Mouse (Mus musculus) limb, embryonic 15.5 days (tissue): ENCODE measurements around the gene Olfr395. TPM values are rescaled to one million over a fixed set of nuclear protein-coding genes. Genes with fewer than 3 reads are reported as not detected.
"Not testable (repeated sequence)": the region's sequence is repeated elsewhere in the genome, so short reads cannot be mapped to it uniquely, and the experiment has no call there.

ENCODE experiments used
- ATAC-seq: fragments of 200-750 bp; cut with Nextera tagmentation; 2 replicates; pipeline ENCODE4 v1.8.0; 2017; ENCODE audit warnings: low read depth, moderate TSS enrichment; ENCODE audit not compliant: insufficient number of reproducible peaks, low FRiP score, low TSS enrichment
- H3K27ac ChIP-seq: fragments of 300-500 bp; sonication (generic); 2 replicates; pipeline ENCODE4 v1.5.1; 2015; ENCODE audit warnings: moderate library complexity, mild to moderate bottlenecking, inconsistent platforms
- H3K27me3 ChIP-seq: fragments of 300-500 bp; sonication (generic); 2 replicates; pipeline ENCODE4 v1.6.1; 2015; ENCODE audit warnings: inconsistent platforms
- H3K36me3 ChIP-seq: fragments of 300-500 bp; sonication (generic); 2 replicates; pipeline ENCODE4 v1.6.1; 2015; ENCODE audit warnings: inconsistent platforms
- H3K4me1 ChIP-seq: fragments of 300-500 bp; sonication (generic); 2 replicates; pipeline ENCODE4 v1.6.1; 2015; ENCODE audit warnings: inconsistent platforms
- H3K4me2 ChIP-seq: fragments of 300-500 bp; sonication (generic); 2 replicates; pipeline ENCODE4 v1.6.1; 2015; ENCODE audit warnings: mild to moderate bottlenecking, inconsistent platforms
- H3K4me3 ChIP-seq: fragments of 300-500 bp; sonication (generic); 2 replicates; pipeline ENCODE4 v1.5.1; 2015; ENCODE audit warnings: mild to moderate bottlenecking, inconsistent platforms
- H3K9ac ChIP-seq: fragments of 300-500 bp; sonication (generic); 2 replicates; pipeline ENCODE4 v1.6.1; 2015; ENCODE audit warnings: inconsistent platforms
- H3K9me3 ChIP-seq: fragments of 300-500 bp; sonication (generic); 2 replicates; pipeline ENCODE4 v1.6.1; 2016; ENCODE audit warnings: inconsistent platforms
- WGBS: fragments of 180-500 bp; shearing (Covaris S2); methylation state at CpG from one replicate; pipeline ENCODE4 v1.1.7; 2015; 5-methylcytosine and 5-hydroxymethylcytosine counted together
- polyA plus RNA-seq: library from polyadenylated mRNA; unstranded; fragments of >200 nt; fragmentation: Nextera tagmentation; extraction: Ambion mirVana; gene quantifications from 2 replicates; pipeline ENCODE4 v1.2.1, GENCODE M21; 2015

Olfr395 gene
- polyA plus RNA-seq = not detected in 2 replicates

- H3K9me3 ChIP-seq, H3K27ac ChIP-seq, H3K36me3 ChIP-seq, H3K4me1 ChIP-seq, H3K4me3 ChIP-seq, H3K4me2 ChIP-seq, H3K9ac ChIP-seq, ATAC-seq, H3K27me3 ChIP-seq: not testable (repeated sequence)
- 76% methylated on average over 4 of the region's 4 CpGs for WGBS
Measured at GRCm38 (mm10) chr11:73909199-73909598, at the start of gene Olfr395. Gene Olfr395, minus strand, starts transcription at chr11:73909299.

DNA sequence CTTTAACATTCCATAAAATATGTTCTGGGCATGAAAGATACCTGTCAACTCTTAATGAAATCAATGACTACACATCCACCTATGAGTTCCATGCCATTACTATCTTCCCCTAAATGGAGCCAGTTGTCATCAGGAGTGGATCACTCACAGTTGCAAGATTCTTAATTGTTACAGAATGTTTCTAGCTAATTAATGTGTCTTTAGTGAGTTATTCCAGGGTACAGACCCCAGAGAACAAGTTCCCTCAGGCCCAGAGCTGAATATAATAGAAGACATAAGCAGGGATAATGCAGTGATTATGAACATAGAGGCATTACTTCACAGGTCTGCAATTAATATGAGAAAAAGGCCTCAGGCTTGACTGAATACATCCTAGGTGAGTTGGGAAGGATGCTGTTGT lies 27.3 kb upstream of the Olfr395 start, which contains the start of gene Olfr23:
Olfr23 (plus strand) TSS at position 301 of the 400 bp plus-strand sequence.
- no peak for ATAC-seq
- no peaks in the 10 kb centered on the region for H3K36me3 ChIP-seq
- no peaks in the 10 kb centered on the region for H3K4me1 ChIP-seq
- H3K27ac ChIP-seq = no peak within 1 kb of the TSS
- H3K4me2 ChIP-seq = no peak within 1 kb of the TSS
- H3K9me3 ChIP-seq = no peaks in the 10 kb centered on the region
- no peak within 1 kb of the TSS for H3K4me3 ChIP-seq
- no peaks in the 10 kb centered on the region for H3K27me3 ChIP-seq
- no peak within 1 kb of the TSS for H3K9ac ChIP-seq

DNA sequence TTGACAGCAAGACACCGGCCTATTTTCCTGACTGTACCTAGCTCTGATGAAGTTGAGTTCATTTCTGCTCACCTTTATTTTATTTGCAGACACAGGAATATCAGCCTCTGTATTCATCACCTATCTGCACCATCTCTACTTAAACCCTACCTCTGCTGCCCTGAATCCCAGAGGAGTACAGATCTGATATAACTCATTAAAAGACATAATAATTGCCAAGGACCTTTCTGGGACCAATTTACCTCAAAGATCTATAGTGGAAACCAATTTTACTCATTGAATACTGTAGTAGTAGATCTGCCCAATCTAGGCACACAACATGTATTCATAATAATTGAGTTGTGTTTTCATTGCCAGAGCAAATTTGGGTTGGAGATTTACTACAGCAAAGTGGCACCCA lies 18.4 kb downstream of the Olfr395 start, which contains the start of gene Olfr394:
Olfr394 (minus strand) TSS at position 101 of the 400 bp plus-strand sequence.
- ATAC-seq = no peak
- Histone ChIP-seq H3K9me3 (no peaks in the 10 kb centered on the region), H3K27me3 (no peaks in the 10 kb centered on the region), H3K9ac (no peak within 1 kb of the TSS), H3K36me3 (no peaks in the 10 kb centered on the region), H3K4me1 (no peaks in the 10 kb centered on the region), H3K4me3 (no peak within 1 kb of the TSS), H3K4me2 (no peak within 1 kb of the TSS), H3K27ac (no peak within 1 kb of the TSS)
- 93% methylated on average over 1 of the region's 1 CpGs for WGBS

Other genes with a start within 250 kb of the Olfr395 start
- gene Zfp735, start 220.5 kb downstream of the Olfr395 start, polyA plus RNA-seq = not detected in 2 replicates
- not detected in 2 replicates for gene Olfr389, start 128.6 kb downstream of the Olfr395 start, polyA plus RNA-seq
- not detected in 2 replicates for gene Olfr390, start 126.3 kb downstream of the Olfr395 start, polyA plus RNA-seq
- not detected in 2 replicates for gene Olfr391-ps, start 106.2 kb downstream of the Olfr395 start, polyA plus RNA-seq
- gene Olfr392, start 92.2 kb downstream of the Olfr395 start, polyA plus RNA-seq = not detected in 2 replicates
- not detected in 2 replicates for gene Olfr393, start 57.8 kb downstream of the Olfr395 start, polyA plus RNA-seq
- gene Olfr394, start 18.5 kb downstream of the Olfr395 start, polyA plus RNA-seq = not detected in 2 replicates
- gene Olfr23, start 27.4 kb upstream of the Olfr395 start, polyA plus RNA-seq = not detected in 2 replicates
- gene Olfr397, start 51.5 kb upstream of the Olfr395 start, polyA plus RNA-seq = not detected in 2 replicates
- gene Olfr398, start 81.1 kb upstream of the Olfr395 start, polyA plus RNA-seq = not detected in 2 replicates
- gene Olfr139, start 147.3 kb upstream of the Olfr395 start, polyA plus RNA-seq = not detected in 2 replicates
- gene Olfr399, start 147.3 kb upstream of the Olfr395 start, polyA plus RNA-seq = not detected in 2 replicates
- not detected in 2 replicates for gene Zfp616, start 160.7 kb upstream of the Olfr395 start, polyA plus RNA-seq
- not detected in 2 replicates for gene Olfr401, start 204.4 kb upstream of the Olfr395 start, polyA plus RNA-seq
- gene Olfr402, start 244.2 kb upstream of the Olfr395 start, polyA plus RNA-seq = not detected in 2 replicates